Mouse (Mus musculus) lung, embryonic 15.5 days (tissue): ENCODE data around the gene Ovol2. TPM values are rescaled to one million over a fixed set of nuclear protein-coding genes. Genes with fewer than 3 reads are reported as not detected.
A peak's percentile ranks its signal among the peaks of the same experiment; 100 is the strongest.
"Not testable (repeated sequence)": the region's sequence is repeated elsewhere in the genome, so short reads cannot be mapped to it uniquely, and the experiment has no call there.

Source experiments
- ATAC-seq: fragments of 200-750 bp; cut with Nextera tagmentation; 2 replicates; pipeline ENCODE4 v1.8.0; 2017; ENCODE audit warnings: moderate number of reproducible peaks, borderline replicate concordance; ENCODE audit not compliant: low FRiP score, low TSS enrichment; ENCODE audit errors: extremely low read depth
- H3K27ac ChIP-seq: fragments of 300-500 bp; sonication (generic); 2 replicates; pipeline ENCODE4 v1.5.1; 2015; ENCODE audit warnings: moderate library complexity, mild to moderate bottlenecking, inconsistent platforms
- H3K27me3 ChIP-seq: fragments of 300-500 bp; sonication (generic); 2 replicates; pipeline ENCODE4 v1.6.1; 2015; ENCODE audit warnings: inconsistent platforms
- H3K36me3 ChIP-seq: fragments of 300-500 bp; sonication (generic); 2 replicates; pipeline ENCODE4 v1.6.1; 2015; ENCODE audit warnings: inconsistent platforms
- H3K4me1 ChIP-seq: fragments of 300-500 bp; sonication (generic); 2 replicates; pipeline ENCODE4 v1.6.1; 2015; ENCODE audit warnings: inconsistent platforms
- H3K4me2 ChIP-seq: fragments of 300-500 bp; sonication (generic); 2 replicates; pipeline ENCODE4 v1.6.1; 2015; ENCODE audit warnings: inconsistent platforms, mild to moderate bottlenecking, moderate library complexity
- H3K4me3 ChIP-seq: fragments of 300-500 bp; sonication (generic); 2 replicates; pipeline ENCODE4 v1.5.1; 2015; ENCODE audit warnings: mild to moderate bottlenecking, inconsistent platforms
- H3K9ac ChIP-seq: fragments of 300-500 bp; sonication (generic); 2 replicates; pipeline ENCODE4 v1.6.1; 2015; ENCODE audit warnings: inconsistent platforms
- H3K9me3 ChIP-seq: fragments of 300-500 bp; sonication (generic); 2 replicates; pipeline ENCODE4 v1.6.1; 2016; ENCODE audit warnings: inconsistent platforms
- WGBS: fragments of 180-500 bp; shearing (Covaris S2); methylation state at CpG from one replicate; pipeline ENCODE4 v1.1.7; 2015; 5-methylcytosine and 5-hydroxymethylcytosine counted together
- polyA plus RNA-seq: library from polyadenylated mRNA; unstranded; fragments of >200 nt; fragmentation: Nextera tagmentation; extraction: Ambion mirVana; gene quantifications from 2 replicates; pipeline ENCODE4 v1.2.1, GENCODE M21; 2015

The Ovol2 gene
- polyA plus RNA-seq, 1 experiment from 2014 or later: 4.8 TPM

- no peaks in the 10 kb centered on the region for H3K9me3 ChIP-seq
- no peak overlapping the region for H3K4me3 ChIP-seq
- no peaks in the 10 kb centered on the region for H3K4me1 ChIP-seq
- H3K27me3 ChIP-seq: no peaks in the 10 kb centered on the region
- H3K9ac ChIP-seq: no peak overlapping the region
- H3K36me3 ChIP-seq: no peaks in the 10 kb centered on the region
- WGBS: 64% methylated on average over 4 of the region's 4 CpGs
- H3K27ac ChIP-seq: no peak overlapping the region
- H3K4me2 ChIP-seq: no peak overlapping the region
- ATAC-seq: no peak
Observed at GRCm38 (mm10) chr2:144343158-144343557, 11.2 kb upstream of the Ovol2 start.

- H3K4me1 ChIP-seq, H3K9me3 ChIP-seq, H3K9ac ChIP-seq, H3K36me3 ChIP-seq, ATAC-seq, H3K4me3 ChIP-seq, H3K4me2 ChIP-seq, H3K27ac ChIP-seq: not testable (repeated sequence)
- 77% methylated on average over 6 of the region's 6 CpGs for WGBS
- peaks cover 23% of the 10 kb centered on the region for H3K27me3 ChIP-seq
Observed at GRCm38 (mm10) chr2:144338149-144338548, 6.2 kb upstream of the Ovol2 start.

DNA sequence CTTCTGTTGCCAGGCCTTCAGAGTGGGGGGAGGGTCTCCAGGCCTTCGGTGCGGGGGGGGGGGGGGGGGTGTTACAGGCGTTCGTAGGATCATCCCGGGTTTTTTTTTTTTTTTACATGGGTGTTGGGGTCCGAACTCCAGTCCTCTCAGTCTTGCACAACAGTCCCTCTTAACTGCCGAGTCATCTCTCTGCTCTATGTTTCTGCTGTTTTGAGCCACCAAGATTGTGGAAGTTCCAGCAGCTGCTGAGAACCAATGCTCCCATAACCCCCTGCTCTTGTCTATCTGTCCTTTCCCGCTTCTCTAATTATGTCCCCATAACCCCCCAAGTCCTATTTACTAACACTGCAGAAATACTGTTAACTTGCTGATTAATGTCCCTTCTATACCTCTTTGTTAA is 5.8 kb upstream of the Ovol2 start:
- WGBS: 76% methylated on average over 8 of the region's 8 CpGs
- no peaks in the 10 kb centered on the region for H3K36me3 ChIP-seq
- ATAC-seq: no peak
- no peak overlapping the region for H3K27ac ChIP-seq
- H3K4me3 ChIP-seq: no peak overlapping the region
- no peak overlapping the region for H3K9ac ChIP-seq
- H3K9me3 ChIP-seq: no peaks in the 10 kb centered on the region
- peaks cover 27% of the 10 kb centered on the region for H3K27me3 ChIP-seq
- H3K4me2 ChIP-seq: no peak overlapping the region
- peaks cover 5% of the 10 kb centered on the region; the same call in 1 of the 2 replicates for H3K4me1 ChIP-seq

DNA sequence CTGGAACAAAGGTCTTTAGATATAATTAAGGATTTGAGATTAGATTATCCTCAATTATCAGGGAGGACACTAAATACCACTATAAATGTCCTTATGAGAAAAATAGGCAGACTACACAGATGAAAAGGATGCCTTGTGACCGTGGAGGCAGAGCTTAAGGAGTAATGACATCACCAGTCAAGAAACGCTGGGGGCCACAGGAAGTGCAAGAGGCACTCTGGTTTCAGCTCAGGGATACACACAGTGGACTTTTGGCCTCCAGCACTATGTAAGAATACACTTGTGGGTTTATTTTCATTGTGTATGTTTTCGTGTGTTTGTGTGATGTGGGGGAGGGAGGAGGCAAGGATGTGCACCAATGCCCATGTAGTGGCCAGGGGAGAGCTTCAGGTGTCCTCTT is 5.3 kb upstream of the Ovol2 start:
- Histone ChIP-seq H3K27ac (no peak overlapping the region), H3K27me3 (peaks cover 32% of the 10 kb centered on the region), H3K9me3 (no peaks in the 10 kb centered on the region), H3K4me2 (no peak overlapping the region), H3K9ac (no peak overlapping the region), H3K4me3 (no peak overlapping the region), H3K36me3 (no peaks in the 10 kb centered on the region), H3K4me1 (peaks cover 8% of the 10 kb centered on the region; the same call in 1 of the 2 replicates)
- ATAC-seq: no peak
- 41% methylated on average over 3 of the region's 3 CpGs for WGBS

- Histone ChIP-seq H3K9me3 (no peaks in the 10 kb centered on the region), H3K9ac (no peak overlapping the region), H3K27me3 (peaks cover 65% of the 10 kb centered on the region), H3K4me1 (peaks cover 32% of the 10 kb centered on the region), H3K36me3 (no peaks in the 10 kb centered on the region), H3K27ac (no peak overlapping the region), H3K4me3 (peak overlapping the region; percentile 58), H3K4me2 (peak overlapping the region; percentile 95)
- WGBS: 8% methylated on average over 28 of the region's 28 CpGs
- no peak for ATAC-seq
Observed at GRCm38 (mm10) chr2:144333138-144333842, 1.3 kb upstream of the Ovol2 start.

DNA sequence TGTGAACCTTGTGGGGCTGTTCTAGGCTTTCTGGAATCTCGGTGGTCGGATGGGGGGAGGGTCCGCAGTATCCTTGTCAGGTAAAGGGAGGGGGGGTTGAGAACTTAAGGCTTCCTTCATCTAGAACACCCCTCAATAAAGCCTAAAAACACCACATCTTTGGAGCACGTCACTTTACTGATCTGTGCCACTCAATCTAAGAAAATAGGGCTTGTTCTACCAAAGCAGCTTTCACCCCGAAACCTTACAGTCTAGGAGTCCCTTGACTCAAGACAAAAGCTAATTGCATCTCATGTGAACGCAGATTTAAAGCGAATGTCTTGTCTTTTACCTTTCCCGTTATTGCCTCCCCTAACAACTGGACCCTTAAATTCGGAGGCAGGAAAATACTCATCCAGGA is 540 bp upstream of the Ovol2 start:
- H3K9me3 ChIP-seq: no peaks in the 10 kb centered on the region
- H3K9ac ChIP-seq: no peak overlapping the region
- no peak for ATAC-seq
- WGBS: 6% methylated on average over 9 of the region's 9 CpGs
- H3K4me1 ChIP-seq: peaks cover 32% of the 10 kb centered on the region
- H3K36me3 ChIP-seq: no peaks in the 10 kb centered on the region
- peaks cover 73% of the 10 kb centered on the region for H3K27me3 ChIP-seq
- H3K4me3 ChIP-seq: peak overlapping the region; percentile 58
- H3K27ac ChIP-seq: no peak overlapping the region
- H3K4me2 ChIP-seq: peak overlapping the region; percentile 95

DNA sequence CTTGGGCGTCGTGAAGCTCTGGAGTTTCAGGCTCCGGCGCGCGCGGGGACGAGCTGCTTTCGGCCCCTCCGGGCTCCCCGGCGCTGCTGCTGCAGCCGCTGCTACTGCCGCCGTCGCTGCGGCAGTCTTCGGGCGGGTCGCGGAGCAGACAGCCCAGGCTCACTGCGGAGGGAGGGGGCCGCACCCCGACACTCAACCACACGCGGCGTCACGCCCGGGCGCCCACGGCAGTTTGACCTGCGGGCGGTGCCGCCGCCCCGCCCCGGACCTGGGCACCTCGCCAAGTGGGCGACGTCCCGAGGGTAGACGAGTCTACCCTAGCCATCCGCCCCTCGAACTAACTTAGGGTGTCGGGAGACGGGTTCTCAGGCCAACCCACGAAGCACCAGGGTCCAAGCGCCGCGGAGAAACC is 980 bp downstream of the Ovol2 start:
- Histone ChIP-seq H3K4me2 (peak overlapping the region; percentile 95), H3K9ac (peak overlapping the region; percentile 43), H3K27ac (peak overlapping the region; percentile 56; the same call in 1 of the 2 replicates), H3K27me3 (peaks cover 75% of the 10 kb centered on the region), H3K9me3 (no peaks in the 10 kb centered on the region), H3K4me3 (peak overlapping the region; percentile 58), H3K36me3 (no peaks in the 10 kb centered on the region), H3K4me1 (peaks cover 32% of the 10 kb centered on the region)
- WGBS: under 1% methylated on average over 47 of the region's 50 CpGs
- ATAC-seq: peak; percentile 33; the same call in 1 of the 2 replicates

- peaks cover 32% of the 10 kb centered on the region for H3K4me1 ChIP-seq
- no peaks in the 10 kb centered on the region for H3K36me3 ChIP-seq
- peak overlapping the region; percentile 58 for H3K4me3 ChIP-seq
- H3K9ac ChIP-seq: peak overlapping the region; percentile 43; the same call in 1 of the 2 replicates
- peak; percentile 33; the same call in 1 of the 2 replicates for ATAC-seq
- H3K27me3 ChIP-seq: peaks cover 75% of the 10 kb centered on the region
- WGBS: under 1% methylated on average over 41 of the region's 41 CpGs
- no peaks in the 10 kb centered on the region for H3K9me3 ChIP-seq
- H3K27ac ChIP-seq: peak overlapping the region; percentile 56; the same call in 1 of the 2 replicates
- H3K4me2 ChIP-seq: peak overlapping the region; percentile 95
Observed at GRCm38 (mm10) chr2:144330352-144330959, 1.5 kb downstream of the Ovol2 start.

DNA sequence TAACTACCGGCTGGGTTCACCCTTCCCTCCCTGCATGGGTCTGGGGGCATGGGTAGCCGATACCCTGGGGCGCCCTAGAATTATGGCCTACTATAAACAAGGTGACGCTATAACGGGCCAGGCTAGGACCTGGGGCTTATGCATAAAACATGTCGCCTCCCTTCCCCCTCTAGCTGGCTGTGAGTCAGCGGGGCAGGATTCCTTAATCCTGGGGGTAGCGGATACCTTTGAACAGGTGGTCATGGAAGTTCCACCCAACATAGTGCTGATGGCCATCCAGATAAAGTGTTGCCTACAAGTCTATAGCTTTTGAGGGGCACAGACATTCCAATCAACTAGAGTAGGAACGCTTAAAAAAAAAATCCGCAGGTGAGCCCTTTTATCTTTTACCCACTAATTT is 2.0 kb downstream of the Ovol2 start:
- H3K27ac ChIP-seq: no peak overlapping the region
- peak overlapping the region; percentile 95 for H3K4me2 ChIP-seq
- peaks cover 32% of the 10 kb centered on the region for H3K4me1 ChIP-seq
- H3K27me3 ChIP-seq: peaks cover 69% of the 10 kb centered on the region
- no peak overlapping the region for H3K9ac ChIP-seq
- no peak for ATAC-seq
- WGBS: 3% methylated on average over 10 of the region's 10 CpGs
- no peaks in the 10 kb centered on the region for H3K9me3 ChIP-seq
- H3K4me3 ChIP-seq: peak overlapping the region; percentile 58
- no peaks in the 10 kb centered on the region for H3K36me3 ChIP-seq

GRCm38 (mm10) chr2:144329451-144329850 is 2.5 kb downstream of the Ovol2 start:
- 6% methylated on average over 10 of the region's 10 CpGs for WGBS
- Histone ChIP-seq H3K4me3 (peak overlapping the region; percentile 58), H3K9me3 (no peaks in the 10 kb centered on the region), H3K27me3 (peaks cover 66% of the 10 kb centered on the region), H3K4me2 (peak overlapping the region; percentile 95), H3K36me3 (no peaks in the 10 kb centered on the region), H3K27ac (no peak overlapping the region), H3K9ac (no peak overlapping the region), H3K4me1 (peaks cover 32% of the 10 kb centered on the region)
- no peak for ATAC-seq

GRCm38 (mm10) chr2:144324218-144324617 is 7.7 kb downstream of the Ovol2 start:
- WGBS: 63% methylated on average over 3 of the region's 3 CpGs
- ATAC-seq: no peak
- no peaks in the 10 kb centered on the region for H3K9me3 ChIP-seq
- no peak overlapping the region for H3K9ac ChIP-seq
- H3K27ac ChIP-seq: no peak overlapping the region
- no peaks in the 10 kb centered on the region for H3K4me1 ChIP-seq
- H3K27me3 ChIP-seq: peaks cover 16% of the 10 kb centered on the region
- H3K36me3 ChIP-seq: no peaks in the 10 kb centered on the region
- H3K4me2 ChIP-seq: no peak overlapping the region
- no peak overlapping the region for H3K4me3 ChIP-seq

DNA sequence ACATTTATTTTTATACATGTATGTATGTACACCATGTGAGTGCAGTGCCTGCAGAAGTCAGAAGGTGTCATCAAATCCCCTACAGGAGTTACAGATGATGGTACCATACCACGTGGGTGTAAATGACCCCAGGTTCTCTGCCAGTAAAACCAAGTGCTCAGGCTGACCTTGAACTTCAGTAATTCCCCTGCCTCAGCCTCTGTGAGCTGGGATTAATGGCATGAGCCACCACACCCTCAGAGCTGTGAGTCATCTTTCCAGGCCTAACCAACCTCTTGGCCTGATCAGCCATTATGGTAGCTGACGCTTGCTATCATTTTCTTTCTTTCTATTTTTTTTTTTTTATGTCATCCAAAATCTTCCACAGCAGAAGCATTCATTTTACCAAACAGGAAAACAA is 20.6 kb downstream of the Ovol2 start:
- Histone ChIP-seq H3K27me3 (no peaks in the 10 kb centered on the region), H3K4me2 (no peak overlapping the region), H3K27ac (no peak overlapping the region), H3K4me1 (no peaks in the 10 kb centered on the region), H3K4me3 (no peak overlapping the region), H3K36me3 (0 out of 2 replicates have a peak, but pooled peaks cover 2% of the 10 kb centered on the region), H3K9me3 (no peaks in the 10 kb centered on the region), H3K9ac (no peak overlapping the region)
- WGBS: 84% methylated on average over 2 of the region's 2 CpGs
- ATAC-seq: no peak
